Mouse (Mus musculus) intestine, postnatal 0 days (tissue): Measurements from ENCODE around the gene Bdkrb2. TPM values are rescaled to one million over a fixed set of nuclear protein-coding genes. Genes with fewer than 3 reads are reported as not detected.
A peak's percentile ranks its signal among the peaks of the same experiment; 100 is the strongest.

Source experiments
- ATAC-seq: fragments of 200-750 bp; cut with Nextera tagmentation; 2 replicates; pipeline ENCODE4 v1.8.0; 2017; ENCODE audit warnings: mild to moderate bottlenecking, moderate TSS enrichment, moderate library complexity
- H3K27ac ChIP-seq: fragments of 300-500 bp; sonication (generic); 2 replicates; pipeline ENCODE4 v1.5.1; 2014; ENCODE audit warnings: mild to moderate bottlenecking, low read depth, low read length, moderate library complexity
- H3K27me3 ChIP-seq: fragments of 300-500 bp; sonication (generic); replicated peaks from 2 replicates; pipeline ENCODE4 v1.6.1; 2014; ENCODE audit warnings: low read length, mixed read lengths; ENCODE audit not compliant: control insufficient read depth, insufficient read depth
- H3K36me3 ChIP-seq: fragments of 300-500 bp; sonication (generic); 2 replicates; pipeline ENCODE4 v1.6.1; 2014; ENCODE audit warnings: mild to moderate bottlenecking, moderate library complexity; ENCODE audit not compliant: control insufficient read depth, insufficient read depth
- H3K4me1 ChIP-seq: fragments of 300-500 bp; sonication (generic); replicated peaks from 2 replicates; pipeline ENCODE4 v1.6.1; 2014; ENCODE audit warnings: antibody characterized with exemption, low read length, mixed read lengths; ENCODE audit not compliant: control insufficient read depth, insufficient read depth
- H3K4me2 ChIP-seq: fragments of 300-500 bp; sonication (generic); replicated peaks from 2 replicates; pipeline ENCODE4 v1.6.1; 2014; ENCODE audit warnings: low read depth, mild to moderate bottlenecking, moderate library complexity
- H3K4me3 ChIP-seq: fragments of 300-500 bp; sonication (generic); 2 replicates; pipeline ENCODE4 v1.5.1; 2014; ENCODE audit warnings: low read depth, low read length
- H3K9ac ChIP-seq: fragments of 300-500 bp; sonication (generic); 2 replicates; pipeline ENCODE4 v1.6.1; 2014; ENCODE audit warnings: mild to moderate bottlenecking, low read depth, low read length
- H3K9me3 ChIP-seq: fragments of 300-500 bp; sonication (generic); 2 replicates; pipeline ENCODE4 v1.6.1; 2016; ENCODE audit warnings: mixed run types; ENCODE audit not compliant: control insufficient read depth
- CTCF ChIP-seq: sonication (generic); IDR thresholded peaks from 2 replicates; pipeline ENCODE4 v1.5.1; 2016; ENCODE audit warnings: low read depth, mild to moderate bottlenecking, control low read depth, antibody characterized with exemption, moderate library complexity
- WGBS: fragments of 180-500 bp; shearing (Covaris S2); extraction: QIAGEN DNeasy Blood & Tissue Kit; methylation state at CpG from one replicate; pipeline ENCODE4 v1.1.7; 2014; 5-methylcytosine and 5-hydroxymethylcytosine counted together
- polyA plus RNA-seq: library from polyadenylated mRNA; unstranded; fragments of >200 nt; fragmentation: Nextera tagmentation; extraction: Ambion mirVana; gene quantifications from 2 replicates; pipeline ENCODE4 v1.2.1, GENCODE M21; 2015

Bdkrb2 gene
- polyA plus RNA-seq, 1 experiment from 2014 or later: 4.4 TPM

DNA sequence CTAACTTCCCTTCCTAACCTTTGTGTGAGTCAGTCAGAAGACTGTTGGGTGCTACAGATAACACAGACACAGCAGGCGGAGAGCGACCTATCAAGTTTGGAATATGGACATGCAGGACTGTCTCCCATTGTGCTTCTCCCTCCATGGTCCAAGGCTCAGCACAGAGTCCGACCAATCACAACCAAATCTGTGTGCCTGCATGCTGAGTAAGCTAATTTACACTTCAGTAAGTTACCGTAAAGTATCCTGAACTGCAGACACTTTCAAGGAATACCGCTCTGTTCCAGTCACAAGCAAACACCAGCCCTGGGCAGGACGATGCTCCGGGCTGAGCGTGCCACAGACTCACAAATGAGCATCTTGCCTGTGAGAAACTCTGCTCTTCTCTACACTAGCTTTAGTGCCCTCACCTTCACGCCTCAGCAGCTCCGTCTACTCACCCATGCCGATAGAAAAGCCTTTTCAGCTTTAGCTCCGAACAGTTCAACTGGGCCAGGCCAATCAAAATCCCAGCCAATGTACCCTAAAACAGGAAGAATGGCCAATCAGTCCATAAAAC is 60.0 kb downstream of the Bdkrb2 start:
- TF ChIP-seq CTCF: no peak
- no peaks in the 10 kb centered on the region for H3K4me1 ChIP-seq
- H3K27me3 ChIP-seq: no peaks in the 10 kb centered on the region
- no peak for ATAC-seq
- no peak overlapping the region for H3K4me2 ChIP-seq
- H3K4me3 ChIP-seq: no peak overlapping the region
- H3K9me3 ChIP-seq: no peaks in the 10 kb centered on the region
- H3K27ac ChIP-seq: no peak overlapping the region
- H3K36me3 ChIP-seq: peaks cover 80% of the 10 kb centered on the region
- 93% methylated on average over 12 of the region's 12 CpGs for WGBS
- H3K9ac ChIP-seq: no peak overlapping the region

DNA sequence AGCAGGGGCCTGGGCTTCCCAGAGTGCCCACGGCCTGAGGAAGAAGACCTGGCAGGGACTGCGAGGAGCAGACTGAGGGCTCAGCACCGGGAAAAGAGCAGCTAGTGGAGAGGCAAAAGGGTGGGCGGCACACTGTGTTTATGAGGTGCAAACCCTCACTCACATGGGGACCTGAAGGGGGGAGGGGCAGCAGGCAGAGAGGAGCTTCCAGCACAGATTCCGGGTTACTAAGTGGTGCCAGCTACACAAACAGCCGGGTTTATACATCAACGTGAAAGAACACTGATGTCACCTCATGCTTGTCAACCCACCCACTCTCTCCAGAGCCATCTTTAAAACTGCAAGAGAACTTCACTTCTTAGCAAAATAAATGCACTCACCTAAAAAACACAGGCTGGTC is 62.8 kb downstream of the Bdkrb2 start:
- Histone ChIP-seq H3K9ac (no peak overlapping the region), H3K27me3 (no peaks in the 10 kb centered on the region), H3K27ac (no peak overlapping the region), H3K9me3 (no peaks in the 10 kb centered on the region), H3K36me3 (peaks cover 65% of the 10 kb centered on the region), H3K4me1 (no peaks in the 10 kb centered on the region), H3K4me3 (no peak overlapping the region), H3K4me2 (no peak overlapping the region)
- ATAC-seq: no peak
- no peak for TF ChIP-seq CTCF
- WGBS: 74% methylated on average over 7 of the region's 7 CpGs

GRCm38 (mm10) chr12:105634374-105635067 is 71.5 kb downstream of the Bdkrb2 start:
- Histone ChIP-seq H3K36me3 (peaks cover 64% of the 10 kb centered on the region), H3K27ac (0 out of 2 replicates have a peak overlapping the region, but pooled peaks have one; percentile 30)

DNA sequence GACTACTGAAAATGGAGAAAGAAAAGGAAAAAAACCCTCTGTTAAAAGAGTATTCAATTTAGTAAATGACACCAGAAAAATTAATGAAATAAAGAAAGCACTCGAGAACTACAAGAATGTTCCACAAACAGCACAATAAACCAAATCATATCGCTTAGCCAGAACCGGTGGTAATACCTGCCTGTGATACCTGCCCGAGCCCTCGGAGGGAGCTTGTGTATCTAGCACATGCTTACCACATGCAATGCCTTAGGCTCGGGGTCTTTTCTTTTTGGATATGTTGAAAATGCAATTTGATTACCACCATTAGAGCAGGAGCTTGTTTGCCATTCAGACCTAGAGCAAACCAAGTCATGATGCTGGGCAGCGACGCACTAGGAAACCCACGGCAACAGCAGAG is 73.5 kb downstream of the Bdkrb2 start:
- Histone ChIP-seq H3K27me3 (no peaks in the 10 kb centered on the region), H3K4me1 (no peaks in the 10 kb centered on the region), H3K27ac (no peak overlapping the region), H3K36me3 (peaks cover 79% of the 10 kb centered on the region), H3K9me3 (no peaks in the 10 kb centered on the region), H3K9ac (no peak overlapping the region), H3K4me2 (no peak overlapping the region), H3K4me3 (no peak overlapping the region)
- no peak for ATAC-seq
- 93% methylated on average over 9 of the region's 9 CpGs for WGBS
- TF ChIP-seq CTCF: no peak

More at GRCm38 (mm10) chr12:105634374-105635067, 71.5 kb downstream of the Bdkrb2 start:
- ATAC-seq: peak; percentile 77
- H3K4me1 ChIP-seq: no peaks in the 10 kb centered on the region
- H3K9me3 ChIP-seq: no peaks in the 10 kb centered on the region
- TF ChIP-seq CTCF: no peak
- H3K4me3 ChIP-seq: no peak overlapping the region
- no peak overlapping the region; the same call in 1 of the 2 replicates for H3K4me2 ChIP-seq
- WGBS: 56% methylated on average over 13 of the region's 13 CpGs
- H3K27me3 ChIP-seq: no peaks in the 10 kb centered on the region
- no peak overlapping the region for H3K9ac ChIP-seq

DNA sequence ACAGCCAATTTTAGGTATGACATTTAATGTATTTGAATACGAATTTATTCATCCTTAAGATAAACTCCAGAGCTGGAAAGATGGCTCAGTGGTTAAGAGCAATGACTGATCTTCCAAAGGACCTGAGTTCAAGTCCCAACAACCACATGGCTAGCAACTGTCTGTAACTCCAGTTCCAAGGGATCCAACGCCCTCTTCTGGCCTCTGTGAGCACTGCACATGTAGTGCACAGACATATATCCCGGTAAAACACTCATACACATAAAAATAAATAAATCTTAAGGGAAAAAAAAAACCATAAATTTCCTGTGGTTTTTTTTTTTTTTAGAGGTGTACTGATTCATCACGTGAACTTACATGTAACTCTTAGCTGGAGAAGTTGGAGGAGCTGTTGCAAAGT is 74.5 kb downstream of the Bdkrb2 start:
- H3K9me3 ChIP-seq: no peaks in the 10 kb centered on the region
- no peak overlapping the region for H3K27ac ChIP-seq
- H3K4me2 ChIP-seq: no peak overlapping the region
- H3K4me1 ChIP-seq: no peaks in the 10 kb centered on the region
- peak; percentile 44 for TF ChIP-seq CTCF
- H3K4me3 ChIP-seq: no peak overlapping the region
- H3K9ac ChIP-seq: no peak overlapping the region
- no peaks in the 10 kb centered on the region for H3K27me3 ChIP-seq
- no peak for ATAC-seq
- 80% methylated on average over 4 of the region's 4 CpGs for WGBS
- peaks cover 86% of the 10 kb centered on the region for H3K36me3 ChIP-seq

DNA sequence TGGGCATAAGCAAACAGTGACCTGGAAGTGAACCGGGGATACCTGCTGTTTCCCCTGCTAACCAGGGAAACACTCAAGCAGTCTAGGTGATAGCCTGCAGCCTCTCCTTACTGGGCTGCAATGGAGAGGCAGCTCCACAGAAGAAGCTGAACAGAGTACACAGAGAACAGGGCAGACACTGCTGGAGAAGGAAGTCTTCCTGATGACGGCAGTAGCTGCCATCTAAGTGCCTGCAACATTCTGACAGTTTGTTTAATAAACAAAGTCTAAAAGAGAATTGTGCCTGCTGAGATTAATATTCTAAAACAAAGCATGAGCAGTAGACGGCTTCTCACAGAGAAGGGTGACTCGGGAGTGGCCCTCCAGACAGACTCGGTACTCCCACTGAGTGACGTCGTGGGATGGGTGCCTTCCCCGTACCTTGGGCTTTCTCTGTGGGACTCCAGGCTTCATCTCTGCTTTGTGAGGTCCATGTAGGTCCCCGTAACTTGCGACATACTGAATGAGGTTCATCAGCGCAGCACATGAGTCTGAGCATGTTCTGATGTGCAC is 79.8 kb downstream of the Bdkrb2 start:
- Histone ChIP-seq H3K27me3 (no peaks in the 10 kb centered on the region), H3K9ac (no peak overlapping the region), H3K36me3 (peaks cover 97% of the 10 kb centered on the region), H3K27ac (no peak overlapping the region), H3K4me3 (no peak overlapping the region), H3K4me1 (no peaks in the 10 kb centered on the region), H3K4me2 (no peak overlapping the region), H3K9me3 (no peaks in the 10 kb centered on the region)
- no peak for TF ChIP-seq CTCF
- WGBS: 78% methylated on average over 11 of the region's 11 CpGs
- no peak for ATAC-seq

Other genes starting within 250 kb of the Bdkrb2 start
- 0.10 and 0.14 TPM in 2 replicates for gene Tunar, start 229.4 kb upstream of the Bdkrb2 start, polyA plus RNA-seq
- 0.51 and 0.56 TPM in 2 replicates for gene D430019H16Rik, start 109.4 kb upstream of the Bdkrb2 start, polyA plus RNA-seq
- gene Bdkrb1, start 39.9 kb downstream of the Bdkrb2 start, polyA plus RNA-seq: 0.40 and 0.58 TPM in 2 replicates
- 35.0 and 35.6 TPM in 2 replicates for gene Gskip, start 121.6 kb downstream of the Bdkrb2 start, polyA plus RNA-seq
- 10.8 and 12.0 TPM in 2 replicates for gene Atg2b, start 122.0 kb downstream of the Bdkrb2 start, polyA plus RNA-seq
- gene Ak7, start 142.8 kb downstream of the Bdkrb2 start, polyA plus RNA-seq: 0.18 and 0.24 TPM in 2 replicates
- gene Papola, start 221.5 kb downstream of the Bdkrb2 start, polyA plus RNA-seq: 101 and 110 TPM in 2 replicates